Mouse (Mus musculus): ENCODE results near the gene Ccdc57. TPM values are rescaled to one million over a fixed set of nuclear protein-coding genes. Genes with fewer than 3 reads are reported as not detected.
"Not testable (repeated sequence)": the region's sequence is repeated elsewhere in the genome, so short reads cannot be mapped to it uniquely, and the experiment has no call there.

Gene Ccdc57
- polyA plus RNA-seq, 1 experiment from 2014 or later = 4.7 TPM

DNA sequence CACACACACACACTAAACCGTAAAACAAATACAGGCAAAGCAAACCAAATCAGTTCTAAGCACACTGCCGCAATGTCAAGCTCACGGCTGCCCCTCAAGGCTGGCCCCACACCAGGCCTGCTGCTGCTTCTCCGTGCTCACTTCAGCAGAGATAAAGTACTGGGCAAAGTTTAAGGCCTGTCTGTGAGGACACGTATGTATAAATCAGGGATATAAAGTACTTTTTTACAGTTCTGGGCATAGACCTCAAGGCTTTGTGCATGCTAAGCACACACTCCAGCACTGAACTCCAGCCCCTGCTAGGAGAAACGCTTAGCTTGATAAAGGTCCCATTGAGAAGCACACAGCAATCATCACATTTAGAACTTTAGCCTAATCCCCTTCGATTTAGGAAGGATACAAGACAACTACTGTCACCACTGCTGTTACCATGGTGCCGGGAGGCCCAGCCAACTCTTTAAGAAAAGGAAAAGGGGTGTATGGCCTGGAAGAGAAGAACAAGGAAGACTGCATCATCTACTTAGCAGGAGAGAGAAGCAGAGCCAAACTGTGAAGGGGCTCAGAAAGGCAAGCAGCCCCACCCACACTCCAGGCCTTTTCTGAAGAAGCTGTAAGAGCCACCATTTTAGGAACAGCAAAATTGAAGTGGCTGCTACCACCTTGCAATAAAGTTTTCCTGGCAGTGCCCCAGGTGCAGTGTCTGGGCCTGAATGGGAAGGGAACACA, 99.0 kb downstream of the Ccdc57 start:
- peak; percentile 25 for DNase-seq (ENCODE audit: low spot score)
- no peak for ATAC-seq (ENCODE audit: low FRiP score)
- Histone ChIP-seq H3K4me3 (ENCODE audit: low read depth, low read length) (no peak overlapping the region), H3K27ac (ENCODE audit: low read depth, low read length) (peak overlapping the region; percentile 62; the same call in 1 of the 2 replicates), H3K27me3 (ENCODE audit: control insufficient read depth, insufficient read depth, low read length) (no peaks in the 10 kb centered on the region), H3K4me2 (replicated peaks; ENCODE audit: low read depth, low read length) (no peak overlapping the region), H3K9ac (ENCODE audit: low read depth, low read length) (no peak overlapping the region), H3K36me3 (ENCODE audit: control insufficient read depth, insufficient read depth, low read length) (no peaks in the 10 kb centered on the region), H3K9me3 (ENCODE audit: control insufficient read depth, low read length) (no peaks in the 10 kb centered on the region), H3K4me1 (replicated peaks; ENCODE audit: control insufficient read depth, insufficient read depth, low read length) (peaks cover 3% of the 10 kb centered on the region; the same call in 1 of the 2 replicates)
- WGBS = 73% methylated on average over 8 of the region's 8 CpGs

- not testable (repeated sequence) for ATAC-seq (ENCODE audit: low FRiP score); H3K4me3 ChIP-seq (ENCODE audit: low read depth, low read length); H3K9ac ChIP-seq (ENCODE audit: low read depth, low read length); DNase-seq (ENCODE audit: low spot score); H3K36me3 ChIP-seq (ENCODE audit: control insufficient read depth, insufficient read depth, low read length); H3K9me3 ChIP-seq (ENCODE audit: control insufficient read depth, low read length); H3K4me2 ChIP-seq (replicated peaks; ENCODE audit: low read depth, low read length); H3K27ac ChIP-seq (ENCODE audit: low read depth, low read length); H3K27me3 ChIP-seq (ENCODE audit: control insufficient read depth, insufficient read depth, low read length); H3K4me1 ChIP-seq (replicated peaks; ENCODE audit: control insufficient read depth, insufficient read depth, low read length)
- 95% methylated on average over 5 of the region's 5 CpGs for WGBS
These were observed 99.7 kb downstream of the Ccdc57 start for GRCm38 (mm10) chr11:120832962-120833361.

GRCm38 (mm10) chr11:120831659-120832440, 100.8 kb downstream of the Ccdc57 start:
- Histone ChIP-seq H3K4me3 (ENCODE audit: low read depth, low read length) (no peak overlapping the region), H3K4me1 (replicated peaks; ENCODE audit: control insufficient read depth, insufficient read depth, low read length) (peaks cover 3% of the 10 kb centered on the region; the same call in 1 of the 2 replicates), H3K27ac (ENCODE audit: low read depth, low read length) (no peak overlapping the region), H3K36me3 (ENCODE audit: control insufficient read depth, insufficient read depth, low read length) (no peaks in the 10 kb centered on the region), H3K4me2 (replicated peaks; ENCODE audit: low read depth, low read length) (no peak overlapping the region), H3K9ac (ENCODE audit: low read depth, low read length) (no peak overlapping the region), H3K27me3 (ENCODE audit: control insufficient read depth, insufficient read depth, low read length) (no peaks in the 10 kb centered on the region), H3K9me3 (ENCODE audit: control insufficient read depth, low read length) (no peaks in the 10 kb centered on the region)
- WGBS = 91% methylated on average over 3 of the region's 3 CpGs
- DNase-seq (ENCODE audit: low spot score) = no peak
- ATAC-seq (ENCODE audit: low FRiP score) = no peak

- Histone ChIP-seq H3K4me1 (replicated peaks; ENCODE audit: control insufficient read depth, insufficient read depth, low read length) (peaks cover 7% of the 10 kb centered on the region), H3K36me3 (ENCODE audit: control insufficient read depth, insufficient read depth, low read length) (no peaks in the 10 kb centered on the region), H3K4me2 (replicated peaks; ENCODE audit: low read depth, low read length) (no peak overlapping the region), H3K27me3 (ENCODE audit: control insufficient read depth, insufficient read depth, low read length) (no peaks in the 10 kb centered on the region), H3K9me3 (ENCODE audit: control insufficient read depth, low read length) (no peaks in the 10 kb centered on the region), H3K9ac (ENCODE audit: low read depth, low read length) (no peak overlapping the region), H3K4me3 (ENCODE audit: low read depth, low read length) (no peak overlapping the region), H3K27ac (ENCODE audit: low read depth, low read length) (no peak overlapping the region)
- DNase-seq (ENCODE audit: low spot score) = no peak
- WGBS = 81% methylated on average over 12 of the region's 12 CpGs
- no peak for ATAC-seq (ENCODE audit: low FRiP score)
These were observed 102.0 kb downstream of the Ccdc57 start for GRCm38 (mm10) chr11:120830686-120831085.

DNA sequence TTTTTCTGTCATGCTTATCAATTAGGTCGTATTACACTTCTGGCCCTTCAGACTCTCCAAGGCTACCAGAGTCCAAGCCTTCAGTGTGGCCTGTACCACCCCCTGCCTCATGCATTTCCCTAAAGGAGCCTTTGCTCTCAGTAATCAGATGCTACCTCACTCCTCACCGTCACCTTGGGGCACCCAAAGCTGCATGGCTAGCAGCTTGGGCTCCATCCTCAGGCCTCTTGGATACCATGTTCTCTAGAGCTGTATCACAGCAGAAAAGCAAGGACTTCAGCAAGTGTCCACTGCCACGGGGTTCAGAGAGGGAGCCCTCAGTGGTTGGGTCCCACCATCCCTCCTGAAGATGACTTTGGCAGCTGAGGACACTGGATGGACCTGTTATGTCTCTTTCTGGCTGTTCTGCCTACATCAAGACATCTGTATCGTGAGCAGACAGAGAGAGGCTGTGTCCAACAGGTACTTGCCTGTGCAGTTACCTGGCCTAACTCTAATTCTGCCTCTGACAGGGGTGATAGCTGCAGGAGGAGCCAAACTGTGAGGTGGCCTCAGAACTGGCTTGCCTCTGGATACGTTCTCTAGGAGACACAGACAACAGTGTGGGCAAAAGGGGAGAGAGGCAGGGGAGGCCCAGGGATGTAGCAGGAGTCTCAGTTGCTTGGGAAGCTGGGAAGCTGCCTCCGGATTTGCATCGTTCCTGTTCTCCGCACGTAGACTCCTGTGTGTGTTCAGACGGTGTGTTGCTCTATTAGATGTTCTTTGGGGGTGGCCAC, 102.7 kb downstream of the Ccdc57 start:
- WGBS = 85% methylated on average over 10 of the region's 10 CpGs
- DNase-seq (ENCODE audit: low spot score) (no peak), ATAC-seq (ENCODE audit: low FRiP score) (no peak)
- Histone ChIP-seq H3K9ac (ENCODE audit: low read depth, low read length) (no peak overlapping the region), H3K4me3 (ENCODE audit: low read depth, low read length) (no peak overlapping the region), H3K27me3 (ENCODE audit: control insufficient read depth, insufficient read depth, low read length) (no peaks in the 10 kb centered on the region), H3K27ac (ENCODE audit: low read depth, low read length) (no peak overlapping the region), H3K9me3 (ENCODE audit: control insufficient read depth, low read length) (no peaks in the 10 kb centered on the region), H3K4me2 (replicated peaks; ENCODE audit: low read depth, low read length) (no peak overlapping the region), H3K36me3 (ENCODE audit: control insufficient read depth, insufficient read depth, low read length) (no peaks in the 10 kb centered on the region), H3K4me1 (replicated peaks; ENCODE audit: control insufficient read depth, insufficient read depth, low read length) (peaks cover 15% of the 10 kb centered on the region)

DNA sequence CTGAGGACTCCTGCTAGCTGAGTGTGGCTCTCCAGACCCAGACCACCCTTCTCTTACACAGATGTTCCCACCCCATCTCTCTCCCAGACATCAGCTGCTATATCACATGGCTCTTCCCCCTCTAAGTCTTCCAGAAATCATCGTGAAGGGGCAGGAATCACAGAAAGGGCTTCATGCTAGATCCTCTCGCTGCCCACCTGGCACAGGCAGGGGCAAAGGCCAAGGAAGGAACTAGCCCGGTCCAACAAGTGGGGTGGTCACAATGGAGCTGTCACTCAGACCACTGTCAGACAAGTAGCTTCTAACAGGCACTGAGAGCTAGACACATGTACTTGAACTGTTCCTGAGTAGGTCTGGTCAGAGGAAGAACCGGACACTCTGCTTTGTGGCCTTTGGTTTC, 104.3 kb downstream of the Ccdc57 start:
- DNase-seq (ENCODE audit: low spot score) (no peak), ATAC-seq (ENCODE audit: low FRiP score) (no peak)
- Histone ChIP-seq H3K4me1 (replicated peaks; ENCODE audit: control insufficient read depth, insufficient read depth, low read length) (peaks cover 12% of the 10 kb centered on the region), H3K4me2 (replicated peaks; ENCODE audit: low read depth, low read length) (no peak overlapping the region), H3K4me3 (ENCODE audit: low read depth, low read length) (no peak overlapping the region), H3K27me3 (ENCODE audit: control insufficient read depth, insufficient read depth, low read length) (no peaks in the 10 kb centered on the region), H3K27ac (ENCODE audit: low read depth, low read length) (no peak overlapping the region), H3K36me3 (ENCODE audit: control insufficient read depth, insufficient read depth, low read length) (no peaks in the 10 kb centered on the region), H3K9me3 (ENCODE audit: control insufficient read depth, low read length) (no peaks in the 10 kb centered on the region), H3K9ac (ENCODE audit: low read depth, low read length) (no peak overlapping the region)
- 75% methylated on average over 4 of the region's 4 CpGs for WGBS

- Histone ChIP-seq H3K4me2 (replicated peaks; ENCODE audit: low read depth, low read length) (no peak overlapping the region), H3K27ac (ENCODE audit: low read depth, low read length) (peak overlapping the region; percentile 100), H3K9me3 (ENCODE audit: control insufficient read depth, low read length) (no peaks in the 10 kb centered on the region), H3K4me1 (replicated peaks; ENCODE audit: control insufficient read depth, insufficient read depth, low read length) (peaks cover 26% of the 10 kb centered on the region), H3K27me3 (ENCODE audit: control insufficient read depth, insufficient read depth, low read length) (no peaks in the 10 kb centered on the region), H3K4me3 (ENCODE audit: low read depth, low read length) (no peak overlapping the region), H3K36me3 (ENCODE audit: control insufficient read depth, insufficient read depth, low read length) (no peaks in the 10 kb centered on the region), H3K9ac (ENCODE audit: low read depth, low read length) (peak overlapping the region; percentile 88)
- WGBS = 74% methylated on average over 8 of the region's 8 CpGs
- ATAC-seq (ENCODE audit: low FRiP score) (no peak), DNase-seq (ENCODE audit: low spot score) (no peak)
These were observed 106.4 kb downstream of the Ccdc57 start for GRCm38 (mm10) chr11:120826016-120826953.
